Mouse (Mus musculus) WW6 (cell line): ENCODE data around the gene Mef2c.

Experiments
- DNase-seq: peaks from one replicate; pipeline ENCODE4 v3.0.0-alpha.2; 2013; ENCODE audit warnings: low read depth, low spot score

Mef2c gene

DNA sequence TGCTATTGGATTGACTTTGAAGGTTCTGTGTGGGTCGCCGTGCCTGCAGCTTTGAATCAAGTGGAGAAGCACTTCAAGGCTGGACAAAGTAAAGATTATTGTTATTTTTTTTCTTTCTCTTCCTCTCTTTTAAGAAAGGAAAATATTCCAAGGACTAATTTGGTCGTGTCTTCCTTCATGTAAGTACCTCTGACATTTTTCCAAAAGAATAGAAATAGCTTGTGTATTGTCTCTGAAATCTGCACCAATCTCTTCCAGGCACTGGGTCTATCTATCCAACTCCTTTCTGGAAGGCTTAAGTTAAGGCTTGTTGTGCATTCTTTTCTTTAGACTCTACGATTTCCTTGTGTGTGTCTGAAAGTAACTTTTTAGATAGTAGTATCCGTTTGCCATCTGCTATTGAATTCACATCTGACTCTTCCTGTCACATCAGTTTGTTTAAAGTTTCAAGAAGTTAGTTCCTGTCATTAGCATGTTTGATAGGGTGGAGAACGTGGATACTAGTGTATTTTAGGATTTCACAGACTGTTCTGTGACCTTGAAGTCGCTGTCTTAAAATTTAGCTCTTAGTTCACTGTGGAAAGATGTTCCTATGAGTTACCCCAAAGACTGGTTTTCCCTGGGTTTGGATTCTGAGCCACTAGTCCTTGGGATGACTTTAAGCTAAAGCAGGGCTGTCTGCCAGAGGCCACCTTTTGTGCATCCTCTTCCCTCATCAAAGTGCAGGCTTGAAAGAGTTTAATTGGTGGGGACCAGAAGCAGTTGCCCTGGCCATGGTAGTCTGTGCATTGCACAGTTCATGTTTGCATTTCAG is 21.3 kb downstream of the Mef2c start:
- no peak for DNase-seq

DNA sequence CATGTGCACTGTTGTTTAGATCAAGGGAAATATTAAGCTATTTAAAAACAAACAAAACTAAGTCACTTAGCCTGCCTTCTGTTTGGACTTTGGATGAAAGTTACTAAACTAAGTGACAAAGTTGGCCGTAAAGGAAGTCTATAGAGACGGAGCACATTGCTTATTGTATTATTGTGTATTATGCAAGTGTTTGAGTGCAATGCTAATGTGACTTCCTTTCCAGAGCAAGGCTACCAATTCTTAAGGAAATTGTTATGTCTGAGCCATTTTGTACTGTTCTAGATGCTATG is 21.8 kb downstream of the Mef2c start:
- DNase-seq, result no peak

DNA sequence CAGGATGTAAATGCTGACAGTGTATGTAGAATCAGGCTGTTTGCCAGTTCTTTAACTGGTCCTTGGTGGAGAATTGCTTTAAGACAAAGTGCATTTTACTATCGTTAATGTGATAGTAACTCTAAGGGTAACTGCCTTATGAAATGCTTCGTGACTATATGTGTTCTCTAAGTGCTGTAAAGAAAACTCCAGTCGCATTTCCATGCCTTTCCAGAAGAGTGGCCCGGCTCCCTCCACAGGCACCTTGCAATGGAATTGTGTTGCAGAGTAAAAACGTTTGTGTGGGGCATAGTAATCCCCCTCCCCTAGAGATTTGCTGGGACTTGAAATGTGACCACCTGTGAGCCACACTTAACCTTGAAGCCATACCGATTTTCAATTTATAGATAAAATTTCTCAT is 22.2 kb downstream of the Mef2c start:
- DNase-seq, result no peak

DNA sequence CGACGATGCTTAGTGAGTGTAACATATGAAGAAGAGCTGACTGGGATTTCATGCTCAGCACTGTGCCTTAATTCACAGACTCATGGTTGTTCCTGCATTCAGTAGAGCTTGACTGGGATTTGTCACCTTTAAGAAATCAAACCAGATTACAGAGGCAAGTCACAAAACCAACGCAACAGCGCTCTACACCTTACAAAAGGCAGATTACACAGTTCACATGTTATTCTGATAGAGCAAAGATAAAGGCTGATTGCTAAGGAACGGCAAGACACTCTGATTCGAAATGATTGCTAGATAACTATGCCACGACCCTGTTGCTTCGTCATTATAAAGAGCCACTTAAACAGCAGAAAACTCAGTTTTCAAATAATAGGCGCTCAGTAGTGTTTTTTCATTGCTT is 24.1 kb downstream of the Mef2c start:
- no peak for DNase-seq

DNA sequence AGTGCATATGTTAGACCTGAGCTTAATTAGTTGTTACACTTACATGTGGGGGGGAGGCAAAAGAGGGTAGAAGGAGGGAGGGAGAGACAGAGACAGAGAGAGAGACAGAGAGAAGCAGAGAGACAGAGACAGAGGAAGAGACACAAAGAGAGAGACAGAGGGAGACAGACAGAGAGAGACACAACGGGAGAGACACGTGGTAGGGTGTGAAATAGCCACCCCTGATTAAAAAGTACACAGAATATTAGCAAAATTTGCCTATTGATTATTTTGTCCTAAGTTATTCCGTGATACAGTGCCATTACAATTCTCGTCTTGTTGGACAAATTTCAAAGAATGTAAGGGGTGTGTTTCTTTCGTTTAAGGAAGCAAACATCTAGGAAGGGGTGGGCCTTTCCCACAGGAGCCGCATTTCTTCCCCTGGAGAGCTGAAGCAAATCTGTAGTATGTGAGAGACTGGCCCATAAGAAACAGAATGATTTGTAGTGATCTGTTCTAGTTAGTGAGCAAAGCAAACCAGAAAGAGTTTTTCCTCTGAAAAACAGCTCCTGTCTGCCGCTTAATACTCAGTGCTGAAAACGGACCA is 26.0 kb downstream of the Mef2c start:
- DNase-seq, result no peak

DNA sequence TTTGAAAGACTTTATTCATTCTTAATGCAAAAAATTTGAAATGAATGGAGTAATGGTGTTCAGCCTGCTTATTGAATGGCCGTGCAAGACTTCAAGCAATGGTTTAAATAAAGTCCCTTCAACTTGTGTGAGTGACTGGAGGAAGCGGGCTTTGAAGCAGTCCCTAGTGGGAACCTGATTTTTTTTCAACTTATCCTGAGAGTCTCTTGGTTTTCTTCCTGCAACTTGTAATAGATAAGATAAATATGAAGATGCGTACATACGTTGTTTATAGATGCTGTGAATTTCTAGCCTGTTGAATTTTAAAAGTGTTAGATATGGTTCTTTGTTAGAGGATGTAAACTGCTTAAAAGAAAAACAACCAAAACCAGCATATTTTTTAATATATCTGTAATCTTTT is 27.1 kb downstream of the Mef2c start:
- DNase-seq, result no peak

DNA sequence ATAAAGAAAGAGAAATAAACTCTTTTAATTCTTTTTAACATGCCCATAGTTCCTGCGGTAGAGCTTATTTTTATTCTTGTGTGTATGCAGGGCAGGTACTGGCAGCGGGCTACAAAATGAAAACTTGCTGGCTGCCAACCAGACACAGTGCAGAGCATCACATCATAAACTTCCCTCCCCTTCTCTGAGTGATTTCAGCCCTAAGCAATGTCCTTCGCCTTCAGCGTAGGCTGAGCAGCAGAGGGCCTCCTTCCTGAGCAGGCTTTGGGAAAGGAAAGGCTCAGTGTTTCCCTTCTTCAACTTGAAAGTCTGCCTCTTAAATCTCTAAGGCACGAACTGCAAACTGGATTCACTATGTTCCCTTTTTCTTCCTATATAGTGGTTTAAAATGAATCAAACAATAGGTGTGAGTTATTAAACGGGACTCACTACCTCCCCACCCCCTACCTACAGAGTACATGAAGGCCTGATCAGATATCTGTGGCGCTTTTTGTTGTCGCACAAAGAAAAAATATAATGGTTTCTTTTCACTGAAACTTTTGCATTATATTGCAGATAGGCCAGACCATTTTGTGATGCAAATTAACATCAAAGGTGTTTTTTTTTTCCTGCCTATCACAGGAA is 28.2 kb downstream of the Mef2c start:
- no peak for DNase-seq

DNA sequence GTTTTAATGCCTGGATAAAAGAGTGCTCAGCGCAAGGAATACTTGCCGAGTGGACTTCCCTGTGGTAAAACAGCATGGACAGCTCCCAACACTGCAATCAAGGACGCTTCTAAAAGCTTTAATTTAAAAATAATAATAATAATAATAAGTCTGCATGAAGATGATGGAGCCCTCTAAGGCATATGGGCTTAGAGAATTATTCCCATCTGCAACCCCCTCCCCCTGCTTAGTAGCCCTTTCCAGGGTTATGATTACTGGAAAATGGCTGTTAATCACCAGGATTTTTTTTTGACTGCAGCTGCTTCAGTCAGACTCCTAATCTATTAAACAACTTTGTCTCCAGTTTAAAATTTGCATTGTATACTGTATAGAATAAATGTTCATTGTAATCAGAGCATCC is 32.5 kb downstream of the Mef2c start:
- no peak for DNase-seq

DNA sequence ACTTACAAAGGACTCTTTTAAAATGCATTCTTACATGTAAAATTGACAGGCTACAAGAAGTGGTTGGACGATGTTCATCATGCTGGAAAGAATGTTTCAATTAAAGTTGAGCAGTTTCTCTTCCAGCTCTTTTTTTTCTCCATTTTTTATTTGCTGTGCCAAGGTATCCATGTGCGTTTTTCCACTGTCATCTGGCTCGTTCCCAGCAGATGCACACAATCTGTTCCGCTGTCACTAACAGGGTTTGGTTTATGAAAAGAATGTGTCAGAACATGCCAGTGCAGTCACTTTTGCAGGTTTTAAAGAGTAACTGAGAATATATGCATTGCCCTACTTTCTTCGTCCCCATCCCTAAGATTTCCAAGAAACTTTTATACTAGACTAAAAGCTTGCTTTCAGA is 33.3 kb downstream of the Mef2c start:
- no peak for DNase-seq

DNA sequence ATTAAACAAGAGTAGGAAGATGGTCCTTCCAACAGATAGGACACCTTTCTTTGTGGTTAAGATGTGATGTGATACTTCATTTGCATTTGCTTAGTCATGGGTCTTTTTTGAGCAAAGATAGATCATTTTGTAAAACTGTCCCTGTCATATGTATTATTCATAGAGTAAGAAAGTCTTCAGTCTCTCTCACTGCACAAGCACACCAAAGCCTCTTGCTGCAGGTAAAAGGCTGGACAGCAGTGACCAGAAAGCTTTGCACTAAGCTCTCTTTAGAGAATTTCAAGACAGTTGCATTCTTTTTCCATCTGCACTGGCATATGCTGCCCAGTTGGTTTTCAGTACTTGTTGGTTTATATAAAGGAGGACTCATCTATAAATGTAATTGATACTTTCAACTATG is 36.1 kb downstream of the Mef2c start:
- DNase-seq, result no peak

DNA sequence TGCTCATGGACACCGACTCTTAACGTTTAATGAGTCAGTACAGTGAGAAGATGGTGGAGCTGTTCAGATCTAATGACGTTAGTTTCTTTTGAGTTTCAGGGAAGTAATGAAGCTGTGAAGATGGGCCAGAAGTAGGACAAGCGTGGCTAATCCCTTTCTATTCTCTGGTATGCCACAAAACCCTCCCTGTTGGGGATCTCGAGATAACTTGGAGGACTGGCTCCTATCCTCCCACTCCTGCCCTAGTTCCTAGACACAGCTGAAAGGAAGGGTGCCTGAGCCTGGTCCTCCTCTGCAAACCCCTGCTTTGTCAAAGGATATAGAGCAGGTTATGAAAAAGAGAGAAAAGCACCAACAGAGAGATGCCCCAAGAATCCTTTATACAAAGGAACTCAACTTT is 38.8 kb downstream of the Mef2c start:
- no peak for DNase-seq

DNA sequence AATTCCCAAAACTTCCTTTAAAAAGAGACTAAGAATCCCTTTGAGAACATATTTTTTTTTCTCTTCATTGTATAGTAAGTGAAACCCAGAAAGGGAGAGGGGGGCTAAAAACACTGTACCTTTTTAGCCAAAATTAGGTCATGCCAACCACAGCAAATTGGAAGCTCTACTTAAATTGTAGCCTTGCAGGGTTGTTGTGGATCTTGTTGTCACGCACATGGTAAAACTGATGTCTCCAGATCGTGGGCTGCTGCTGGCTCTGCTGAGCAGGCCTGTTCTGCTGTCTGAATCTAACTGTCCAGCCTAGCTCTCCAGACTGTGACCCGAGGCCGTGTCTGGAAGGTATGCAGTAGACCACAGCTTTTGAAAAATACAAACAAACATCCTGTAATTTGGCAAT is 40.9 kb downstream of the Mef2c start:
- DNase-seq, result no peak

DNA sequence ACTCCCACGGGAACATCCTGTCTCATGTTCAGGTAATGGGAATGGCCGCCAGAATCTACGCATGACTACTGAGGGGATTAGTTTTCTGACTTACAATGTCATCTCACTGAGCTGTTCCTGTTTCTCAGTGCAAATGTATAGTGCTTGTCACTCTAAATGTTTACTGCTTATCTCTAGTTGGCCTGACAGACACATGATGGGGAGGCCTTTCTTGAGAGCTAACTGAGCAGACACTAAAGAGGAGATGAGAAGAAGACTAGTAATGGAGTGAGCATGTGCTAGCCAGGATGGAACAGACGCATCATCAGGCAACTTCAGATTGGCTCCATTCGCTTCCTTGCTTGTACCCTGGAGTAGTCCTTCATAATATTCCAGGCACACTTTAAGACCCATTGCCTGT is 43.0 kb downstream of the Mef2c start:
- DNase-seq, result no peak

DNA sequence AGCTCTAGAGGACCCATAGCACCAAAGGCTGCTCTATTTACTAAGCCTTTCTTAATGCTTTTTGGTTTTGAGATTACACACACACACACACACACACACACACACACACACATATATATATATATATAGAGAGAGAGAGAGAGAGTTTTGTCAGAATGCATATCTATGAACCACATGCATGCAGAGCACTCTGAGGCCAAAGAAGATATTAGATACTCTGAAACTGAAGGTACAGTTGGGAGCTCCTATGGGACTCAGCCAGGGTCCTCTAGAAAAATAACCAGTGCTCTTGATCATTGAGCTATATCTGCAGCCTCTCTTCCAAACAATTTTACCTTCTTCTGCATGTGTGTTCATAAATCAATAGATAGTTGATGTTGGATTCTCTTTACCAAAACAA is 47.4 kb downstream of the Mef2c start:
- DNase-seq, result no peak

DNA sequence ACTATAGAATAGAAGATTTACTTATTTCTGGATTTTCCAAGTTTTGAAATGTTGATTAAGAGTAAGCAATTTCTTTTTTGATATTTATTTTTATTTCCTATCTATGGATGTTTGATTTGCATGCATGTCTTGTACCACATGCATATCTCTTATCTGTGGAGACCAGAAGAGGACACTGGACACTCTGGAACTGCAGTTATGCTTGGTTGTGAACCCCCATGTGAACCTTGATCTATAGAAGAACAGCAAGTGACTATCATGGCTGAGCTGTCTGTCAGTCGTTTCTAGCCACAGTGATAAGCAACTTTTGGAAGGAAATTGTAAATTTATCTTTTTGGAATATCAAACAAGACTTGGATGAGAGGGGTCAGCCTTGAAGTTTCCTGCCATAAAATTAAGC is 48.2 kb downstream of the Mef2c start:
- no peak for DNase-seq

DNA sequence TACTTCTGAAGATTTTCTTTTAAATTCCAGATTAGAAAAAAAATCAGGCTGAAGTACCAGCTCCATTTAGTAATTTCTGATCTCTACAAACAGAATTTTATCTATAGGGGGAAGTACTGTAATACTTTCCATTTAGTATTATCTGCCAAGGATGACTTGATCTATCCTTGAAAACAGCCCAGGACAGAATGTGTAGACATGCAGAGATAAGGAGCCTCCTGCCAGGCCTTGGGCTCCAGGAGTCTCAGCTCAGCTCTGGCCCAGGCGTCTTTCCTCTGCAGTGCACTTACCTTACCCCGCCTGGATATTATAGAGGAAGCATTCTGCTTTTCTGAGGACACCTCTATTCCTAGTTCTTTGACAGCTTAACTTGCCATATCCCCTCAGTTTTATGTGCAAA is 59.4 kb downstream of the Mef2c start:
- no peak for DNase-seq

DNA sequence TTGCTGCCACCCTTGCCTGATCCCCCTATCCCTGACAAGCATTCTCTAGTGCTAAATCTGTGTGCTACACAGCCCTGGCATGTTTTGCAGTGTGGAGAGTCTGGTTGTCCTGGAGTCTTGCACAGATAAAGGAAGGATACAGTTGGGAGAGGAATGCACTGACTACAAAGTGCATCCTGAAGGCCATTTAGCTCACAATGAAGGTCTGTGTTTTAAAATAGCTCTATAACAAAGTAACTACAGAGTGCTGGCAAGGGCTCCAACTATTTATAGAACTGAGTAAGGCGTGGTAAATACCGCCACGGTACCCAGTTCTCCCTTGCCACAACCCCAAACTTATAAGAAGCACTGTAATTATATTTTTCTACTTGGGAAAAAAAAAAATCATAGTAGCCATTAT is 61.9 kb downstream of the Mef2c start:
- DNase-seq, result no peak

DNA sequence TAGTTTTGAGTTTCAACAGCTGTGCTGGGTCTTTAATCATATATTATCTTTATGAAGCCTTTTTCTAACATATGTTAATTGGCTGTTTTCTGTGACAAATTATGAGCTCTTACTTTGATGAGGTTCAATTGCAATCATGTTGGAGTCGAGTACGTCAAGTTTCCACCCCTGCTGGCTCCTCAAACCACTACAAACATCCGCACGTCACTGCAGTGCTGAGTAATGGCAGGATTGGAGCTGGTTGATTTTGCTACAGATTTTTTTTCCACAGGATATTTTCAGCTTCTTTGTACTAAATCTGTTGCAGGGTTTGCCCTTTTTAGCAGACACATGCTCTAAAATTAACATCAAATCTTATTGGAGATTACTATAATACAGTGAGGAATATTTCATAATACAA is 62.3 kb downstream of the Mef2c start:
- no peak for DNase-seq

DNA sequence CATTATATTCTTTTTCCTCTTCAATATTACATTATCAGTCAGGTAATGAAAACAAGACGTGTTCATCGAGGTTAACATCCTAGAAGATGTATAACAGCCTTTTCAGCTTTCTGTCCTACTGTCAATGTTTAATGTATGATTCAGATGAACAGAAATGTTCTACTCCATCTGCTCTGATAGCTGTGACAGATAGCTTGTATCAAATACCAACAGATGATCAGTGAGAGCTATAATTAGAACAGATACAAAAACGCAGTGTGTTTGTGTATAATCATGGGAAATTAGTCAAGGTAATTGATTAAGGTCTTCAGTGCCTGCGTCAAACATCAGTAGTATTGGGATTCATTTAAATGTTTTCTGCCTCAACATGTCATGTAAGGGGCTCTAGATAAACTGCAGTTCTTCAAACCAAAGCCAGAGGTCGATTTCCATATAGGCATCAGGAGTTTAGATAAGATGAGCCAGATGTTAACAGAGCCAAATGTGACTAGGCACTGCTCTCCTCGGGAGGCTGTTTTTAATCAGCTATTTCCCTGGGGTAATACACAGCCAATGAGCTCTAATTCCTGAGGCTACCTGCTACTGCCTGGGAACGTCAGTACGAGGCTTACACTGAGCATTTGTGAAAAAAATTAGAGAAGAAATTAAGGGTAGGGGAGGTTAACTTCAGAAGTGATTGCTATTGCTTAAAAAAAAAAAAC is 63.1 kb downstream of the Mef2c start:
- DNase-seq, result no peak

DNA sequence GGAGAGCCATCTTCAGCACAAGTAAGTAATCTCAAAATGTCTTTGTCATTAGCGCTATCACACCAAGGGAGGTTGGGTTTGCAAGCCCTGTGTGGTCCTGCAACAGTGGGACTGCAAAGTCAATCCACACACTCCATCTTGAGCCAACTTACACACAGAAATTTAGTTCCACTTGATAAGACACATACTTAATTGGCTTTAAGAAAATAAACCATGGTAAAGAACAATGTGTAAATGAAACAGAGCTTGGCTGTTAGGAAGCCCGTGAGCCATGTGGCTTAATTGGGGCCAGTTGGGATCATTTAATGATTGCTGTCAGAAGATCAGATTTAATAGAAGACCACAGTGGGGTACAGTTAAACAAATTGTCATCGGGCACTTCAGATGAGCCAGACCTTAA is 63.8 kb downstream of the Mef2c start:
- no peak for DNase-seq

DNA sequence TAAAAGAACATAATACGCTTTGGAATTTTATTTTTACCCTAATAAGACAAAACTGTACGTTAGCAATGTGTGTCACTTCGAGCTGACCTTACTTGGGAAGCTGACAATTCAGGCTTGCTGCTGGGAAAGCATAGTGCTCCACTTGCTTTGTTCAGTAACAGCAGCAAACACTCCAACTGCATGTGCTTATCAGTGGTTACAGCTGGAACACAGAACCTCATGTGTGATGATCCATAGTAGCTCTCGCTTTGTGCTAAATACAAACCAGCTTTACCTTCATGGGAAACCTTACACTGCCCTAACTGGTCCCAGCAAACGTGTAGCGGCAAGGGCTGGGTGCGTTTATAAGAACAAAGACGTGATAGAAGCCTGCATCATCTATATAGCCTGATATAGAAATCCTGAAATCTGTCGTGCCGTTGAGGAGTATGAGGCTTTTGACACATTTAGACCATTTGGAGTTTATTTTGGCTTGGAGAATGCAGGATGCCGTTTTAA is 65.0 kb downstream of the Mef2c start:
- no peak for DNase-seq

DNA sequence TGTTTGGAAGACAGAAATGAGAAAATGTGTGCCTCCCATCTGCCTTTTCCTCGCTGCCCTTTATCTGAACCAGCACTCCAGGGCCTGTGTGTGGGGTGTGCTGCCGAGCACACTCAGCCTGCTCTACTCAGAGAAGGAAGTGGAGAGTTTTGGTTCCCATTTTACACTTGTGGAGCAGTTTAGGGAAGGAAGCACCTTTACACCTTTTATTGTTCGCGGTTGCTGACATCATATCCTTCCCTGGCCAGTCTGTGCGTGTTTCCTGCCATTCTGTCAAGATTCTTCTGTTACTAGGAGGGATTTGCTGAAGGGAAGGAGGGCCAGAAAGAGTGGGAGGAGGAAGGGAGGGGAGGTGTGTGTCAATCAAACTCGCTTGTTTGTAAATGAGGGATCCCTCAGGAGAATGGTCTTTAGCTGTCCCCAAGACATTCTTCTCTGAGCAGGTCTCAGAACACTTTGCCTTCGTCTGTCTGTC is 68.2 kb downstream of the Mef2c start:
- no peak for DNase-seq

DNA sequence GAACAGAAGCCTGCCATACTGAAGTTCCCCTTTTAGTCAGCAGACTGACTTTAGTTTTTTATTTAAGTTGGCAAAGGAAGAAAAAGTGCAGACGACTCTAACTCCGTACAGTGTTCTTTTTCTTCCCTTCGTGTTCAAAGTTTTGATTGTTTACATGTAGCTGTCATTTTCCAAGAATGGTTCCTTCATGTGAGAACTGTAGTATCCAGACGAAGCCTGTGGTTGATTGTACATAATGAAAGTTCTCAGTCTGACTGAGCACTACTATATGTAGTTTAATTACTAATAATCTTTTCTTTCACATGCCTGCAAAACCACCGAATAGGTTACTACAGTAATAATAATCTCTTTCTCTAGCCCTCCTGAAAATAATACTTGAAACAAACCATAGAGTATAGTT is 68.6 kb downstream of the Mef2c start:
- DNase-seq, result no peak
